Mouse (Mus musculus): ENCODE results near the gene Hsp90b1.
"Not testable (repeated sequence)": the region's sequence is repeated elsewhere in the genome, so short reads cannot be mapped to it uniquely, and the experiment has no call there.

The Hsp90b1 gene

GRCm38 (mm10) chr10:86705318-86705921 is at the start of gene Hsp90b1, which contains the start of gene Ttc41:
Gene Hsp90b1, minus strand, starts transcription at chr10:86705509.
Gene Ttc41, plus strand, starts transcription at chr10:86705811.
- peak; percentile 91 to 97 for DNase-seq (ENCODE audit: low spot score in 2 of 2)

GRCm38 (mm10) chr10:86744306-86744705 is 39.0 kb upstream of the Hsp90b1 start:
- DNase-seq (ENCODE audit: low spot score in 2 of 2), result no peak

GRCm38 (mm10) chr10:86742918-86743317 is 37.6 kb upstream of the Hsp90b1 start:
- no peak for DNase-seq (ENCODE audit: low spot score in 2 of 2)

GRCm38 (mm10) chr10:86735036-86735435 is 29.7 kb upstream of the Hsp90b1 start:
- no peak for DNase-seq (ENCODE audit: low spot score in 2 of 2)

- no peak for DNase-seq (ENCODE audit: low spot score in 2 of 2)
Measured at GRCm38 (mm10) chr10:86731500-86731863, 26.2 kb upstream of the Hsp90b1 start.

- DNase-seq (ENCODE audit: low spot score in 2 of 2), result peak; percentile 72 to 90
Measured at GRCm38 (mm10) chr10:86730823-86731499, 25.7 kb upstream of the Hsp90b1 start.

- DNase-seq (ENCODE audit: low spot score in 2 of 2), result no peak
Measured at GRCm38 (mm10) chr10:86728176-86728575, 22.9 kb upstream of the Hsp90b1 start.

GRCm38 (mm10) chr10:86727548-86727980 is 22.3 kb upstream of the Hsp90b1 start:
- DNase-seq (ENCODE audit: low spot score in 2 of 2), result peak; percentile 49 to 69

- DNase-seq (ENCODE audit: low spot score in 2 of 2), result no peak
Measured at GRCm38 (mm10) chr10:86712156-86712555, 6.8 kb upstream of the Hsp90b1 start.

- no peak for DNase-seq (ENCODE audit: low spot score in 2 of 2)
Measured at GRCm38 (mm10) chr10:86707134-86707533, 1.8 kb upstream of the Hsp90b1 start.

- peak; percentile 82 to 87 for DNase-seq (ENCODE audit: low spot score in 2 of 2)
Measured at GRCm38 (mm10) chr10:86705922-86706752, 828 bp upstream of the Hsp90b1 start.

GRCm38 (mm10) chr10:86704589-86705191 is 619 bp downstream of the Hsp90b1 start:
- DNase-seq (ENCODE audit: low spot score in 2 of 2), result peak; percentile 43 to 53

- DNase-seq (ENCODE audit: low spot score in 2 of 2), result no peak
Measured at GRCm38 (mm10) chr10:86704141-86704540, 1.2 kb downstream of the Hsp90b1 start.

GRCm38 (mm10) chr10:86703375-86703774 is 1.9 kb downstream of the Hsp90b1 start:
- no peak for DNase-seq (ENCODE audit: low spot score in 2 of 2)

GRCm38 (mm10) chr10:86702312-86702920 is 2.9 kb downstream of the Hsp90b1 start:
- no peak for DNase-seq (ENCODE audit: low spot score in 2 of 2)

GRCm38 (mm10) chr10:86700973-86701372 is 4.3 kb downstream of the Hsp90b1 start:
- no peak for DNase-seq (ENCODE audit: low spot score in 2 of 2)

- DNase-seq (ENCODE audit: low spot score in 2 of 2), result no peak
Measured at GRCm38 (mm10) chr10:86700251-86700650, 5.1 kb downstream of the Hsp90b1 start.

- not testable (repeated sequence) for DNase-seq (ENCODE audit: low spot score in 2 of 2)
Measured at GRCm38 (mm10) chr10:86686017-86686360, 19.3 kb downstream of the Hsp90b1 start.

- peak; percentile 74 to 83 for DNase-seq (ENCODE audit: low spot score in 2 of 2)
Measured at GRCm38 (mm10) chr10:86685179-86686016, 19.9 kb downstream of the Hsp90b1 start.

GRCm38 (mm10) chr10:86684797-86685178 is 20.5 kb downstream of the Hsp90b1 start:
- DNase-seq (ENCODE audit: low spot score in 2 of 2), result not testable (repeated sequence)

GRCm38 (mm10) chr10:86670550-86670949 is 34.8 kb downstream of the Hsp90b1 start:
- DNase-seq (ENCODE audit: low spot score in 2 of 2), result not testable (repeated sequence)

All from spleen, postnatal 10 days (tissue).